Comparison of ENCODE assay signal across 14 mouse cellular contexts in genomic region chr2:77203916-77204315, GRCm38 (mm10). TPM values are rescaled to one million over a fixed set of nuclear protein-coding genes. Genes with fewer than 3 reads are reported as not detected.
DNase-seq lines count a peak whose midpoint lies in the region; ATAC-seq and TF ChIP-seq lines count a peak whose summit lies in the region.
"Had no signal": no experiment of that assay in that cellular context is flagged by ENCODE, and none has a peak within 500 bp of the region (broad histone marks: within the 10 kb centered on the region; RNA-seq: fewer than 3 reads in every experiment).

No protein-coding gene starts in this region.

- no peaks in the 10 kb centered on the region for H3K27me3 ChIP-seq in liver, embryonic 14.5 days (ENCODE audit: control insufficient read depth, insufficient read depth, low read length)
- H3K27me3 ChIP-seq in liver, embryonic 12.5 days (replicated peaks) = no peaks in the 10 kb centered on the region
- no peaks in the 10 kb centered on the region for H3K27me3 ChIP-seq in Patski
- H3K27me3 ChIP-seq: embryonic facial prominence, embryonic 15.5 days; hindbrain, embryonic 15.5 days had no signal

- no peak overlapping the region for H3K4me3 ChIP-seq in gastrocnemius, adult 2 months
- H3K4me3 ChIP-seq in liver, embryonic 14.5 days (ENCODE audit: insufficient read depth in 1 of 2, low read depth in 2 of 2, low read length in 2 of 2) = no peak overlapping the region
- H3K4me3 ChIP-seq in liver, embryonic 12.5 days = no peak overlapping the region
- H3K4me3 ChIP-seq: embryonic facial prominence, embryonic 15.5 days; hindbrain, embryonic 15.5 days had no signal

- no peak for ATAC-seq in liver, embryonic 14.5 days (ENCODE audit: insufficient read depth)
- ATAC-seq in liver, embryonic 12.5 days = no peak
- ATAC-seq in Patski = no peak
- ATAC-seq in megakaryocyte, adult 5-6 weeks (ENCODE audit: poor library complexity, severe bottlenecking) = 0 out of 2 replicates have a peak, but pooled peaks have one; percentile 27
- ATAC-seq: midbrain, embryonic 16.5 days had no signal

- peak; percentile 65 for TF ChIP-seq CTCF in gastrocnemius, adult 2 months (IDR thresholded peaks at IDR 0.05)
- TF ChIP-seq CTCF in liver, embryonic 14.5 days (IDR thresholded peaks at IDR 0.05; ENCODE audit: low read depth) = peak; percentile 44
- TF ChIP-seq CTCF in Patski (IDR thresholded peaks at IDR 0.05) = peak; percentile 41

- H3K36me3 ChIP-seq in liver, embryonic 14.5 days (replicated peaks; ENCODE audit: control insufficient read depth, insufficient read depth, low read depth) = no peaks in the 10 kb centered on the region
- no peaks in the 10 kb centered on the region for H3K36me3 ChIP-seq in liver, embryonic 12.5 days

- intact Hi-C loops in gastrocnemius, adult 2 months (cut with DNase I) = loop anchor here (2.0 kb wide), 1 partner anchor 141 kb away; no protein-coding TSS in a partner anchor
- intact Hi-C loops in gastrocnemius, postnatal 14 days (cut with DNase I; ENCODE audit: low total_unique reads) = loop anchor here (10.0 kb wide), 1 partner anchor 119 kb away; no protein-coding TSS in a partner anchor

- 27% methylated on average over 2 of the region's 2 CpGs for whole genome bisulfite sequencing in liver, embryonic 14.5 days (ENCODE audit: insufficient replicate concordance)
- 34% methylated on average over 2 of the region's 2 CpGs for WGBS in liver, embryonic 12.5 days (ENCODE audit: insufficient replicate concordance)

- CTCF ChIA-PET in Patski (lab: Charles Lee) = interaction anchor here (0.7 to 3.7 kb wide), 9 partner anchors 10 to 145 kb away, joined by 3 to 13 read pairs (median 3); no protein-coding TSS in a partner anchor

- H3K4me1 ChIP-seq in liver, embryonic 14.5 days (replicated peaks; ENCODE audit: control insufficient read depth in 2 of 2, insufficient read depth in 2 of 2, low read length in 1 of 2) = peaks cover 0 to 3% of the 10 kb centered on the region in 2 experiments; a peak in 1 of 4 replicates
- H3K4me1 ChIP-seq in liver, embryonic 12.5 days = peaks cover 13% of the 10 kb centered on the region
- H3K4me1 ChIP-seq: hindbrain, embryonic 15.5 days had no signal

- H3K9me3 ChIP-seq in liver, embryonic 14.5 days (ENCODE audit: control insufficient read depth, low read length) = no peaks in the 10 kb centered on the region
- H3K9me3 ChIP-seq in liver, embryonic 12.5 days (replicated peaks) = no peaks in the 10 kb centered on the region
- H3K9me3 ChIP-seq: embryonic facial prominence, embryonic 15.5 days; hindbrain, embryonic 15.5 days had no signal

- H3K4me2 ChIP-seq in liver, embryonic 14.5 days (ENCODE audit: low read depth) = no peak overlapping the region
- H3K4me2 ChIP-seq in liver, embryonic 12.5 days = no peak overlapping the region
- H3K4me2 ChIP-seq: embryonic facial prominence, embryonic 15.5 days; hindbrain, embryonic 15.5 days had no signal

- no peak overlapping the region for H3K9ac ChIP-seq in liver, embryonic 14.5 days (replicated peaks)
- no peak overlapping the region for H3K9ac ChIP-seq in liver, embryonic 12.5 days
- H3K9ac ChIP-seq: embryonic facial prominence, embryonic 15.5 days; hindbrain, embryonic 15.5 days had no signal

- no peak overlapping the region for H3K27ac ChIP-seq in gastrocnemius, adult 2 months
- no peak overlapping the region for H3K27ac ChIP-seq in liver, embryonic 14.5 days
- no peak overlapping the region for H3K27ac ChIP-seq in liver, embryonic 12.5 days
- H3K27ac ChIP-seq: embryonic facial prominence, embryonic 15.5 days; hindbrain, embryonic 15.5 days had no signal

- no peak for TF ChIP-seq EP300 in liver, embryonic 14.5 days (IDR thresholded peaks at IDR 0.05; ENCODE audit: low read depth)

- POLR2A ChIA-PET in Patski (lab: Charles Lee) = no interaction called here

- DNase-seq in gastrocnemius, adult 2 months = no peak
- DNase-seq in gastrocnemius, adult 8-10 months (ENCODE audit: low spot score in 2 of 2) = no peak
- peak in 1 of 3 experiments; percentile 9 for DNase-seq in liver, embryonic 14.5 days (ENCODE audit: low read depth in 3 of 3, low spot score in 3 of 3)
- no peak for DNase-seq in Patski (ENCODE audit: low read depth, low spot score)
- no peak for DNase-seq in gastrocnemius, postnatal 14 days
- DNase-seq in adrenal gland, postnatal 36 days = no peak
- DNase-seq: adrenal gland, postnatal 25 days; gastrocnemius, postnatal 36 days; thymus, adult 2 months had no signal

- in situ Hi-C loops in Patski (cut with MboI; ENCODE audit: low pct_unique_long_range_greater_than_20kb) = loop anchor here (10.0 kb wide), 1 partner anchor 139 kb away; no protein-coding TSS in a partner anchor

RNA-seq across cellular contexts. Expression of gene Ccdc141, which starts 33.5 kb away (rescaled TPM):
- total RNA-seq in gastrocnemius, adult 2 months (2021) = 1 to 10 TPM; 5.4 to 6.5 TPM
- total RNA-seq in gastrocnemius, adult 8-10 months (2022) = 1 to 10 TPM; 3.6 to 9.2 (median 6.0) TPM
- polyA plus RNA-seq in liver, embryonic 14.5 days (2012; rRNA removed) = 0.26 and 0.29 TPM in 2 replicates
- 0.37 and 0.58 TPM in 2 replicates for polyA plus RNA-seq in liver, embryonic 14.5 days (2014; fragmentation: Nextera tagmentation; extraction: Ambion mirVana)
- polyA plus RNA-seq in liver, embryonic 12.5 days (2016; fragmentation: Nextera tagmentation; extraction: Ambion mirVana) = 1.9 and 2.9 TPM in 2 replicates
- polyA plus RNA-seq in Patski (2021) = 0.56 TPM
- 0.07 TPM in 1 of 2 replicates, not detected in the other for total RNA-seq in megakaryocyte, adult 5-6 weeks (2015)
- 0.07 TPM in 1 of 2 replicates, not detected in the other for total RNA-seq in megakaryocyte, adult 5-6 weeks (2017)
- 10 to 100 TPM; 26.7 to 35.0 TPM for total RNA-seq in gastrocnemius, postnatal 14 days (2021)
- total RNA-seq in adrenal gland, postnatal 36 days (2021) = 1 to 10 TPM; 6.2 to 7.6 TPM

Comparison
In these comparisons a context has a peak if more than half of its experiments do, and no peak if none do; other contexts are left out.
1. RNA of gene Ccdc141, which starts 33.5 kb away (total RNA-seq): 26.7 to 35.0 TPM in gastrocnemius, postnatal 14 days, 3.6 to 9.2 TPM in gastrocnemius, adult 8-10 months, 6.2 to 7.6 TPM in adrenal gland, postnatal 36 days and 5.4 to 6.5 TPM in gastrocnemius, adult 2 months; 0.07 TPM in megakaryocyte, adult 5-6 weeks; every median in the first group is over 4 times any median in the second.
2. Peak in every context shown above with its lines, with median percentiles within 50 percentile points of each other: CTCF ChIP-seq.